Mouse (Mus musculus) CH12.LX (cell line): ENCODE results near the gene Zfp750.
A peak's percentile ranks its signal among the peaks of the same experiment; 100 is the strongest.

ENCODE experiments used
- CHD2 ChIP-seq: IDR thresholded peaks from 2 replicates; pipeline ENCODE4 v1.6.1; 2011; ENCODE audit warnings: low read length, improper control_type of control experiment
- CTCF ChIP-seq, 2 experiments: IDR thresholded peaks in 1 of 2; conservative IDR thresholded peaks in 1 of 2; 2 replicates each; pipeline ENCODE4 v1.5.1; 2011 to 2012; ENCODE audit warnings: low read depth in 2 of 2, low read length in 2 of 2, improper control_type of control experiment in 1 of 2, inconsistent platforms in 1 of 2, mild to moderate bottlenecking in 1 of 2, moderate library complexity in 1 of 2
- E2F4 ChIP-seq: IDR thresholded peaks from 2 replicates; pipeline ENCODE4 v1.6.1; 2011; ENCODE audit warnings: low read depth, low read length, improper control_type of control experiment; ENCODE audit not compliant: insufficient replicate concordance
- KAT2A ChIP-seq: IDR thresholded peaks from 2 replicates; pipeline ENCODE4 v1.6.1; 2012; ENCODE audit warnings: low read length, improper control_type of control experiment, inconsistent platforms; ENCODE audit not compliant: insufficient replicate concordance
- TCF12 ChIP-seq: IDR thresholded peaks from 2 replicates; pipeline ENCODE4 v1.6.1; 2014; ENCODE audit warnings: low read depth, mild to moderate bottlenecking, inconsistent platforms, low read length, improper control_type of control experiment
- USF1 ChIP-seq: IDR thresholded peaks from 2 replicates; pipeline ENCODE4 v1.6.1; 2014; ENCODE audit warnings: low read depth, mild to moderate bottlenecking, inconsistent platforms, low read length, improper control_type of control experiment
- ZKSCAN1 ChIP-seq: IDR thresholded peaks from 2 replicates; pipeline ENCODE4 v1.6.1; 2012; ENCODE audit warnings: low read depth, inconsistent platforms, low read length, improper control_type of control experiment, borderline replicate concordance
- ZMIZ1 ChIP-seq: IDR thresholded peaks from 2 replicates; pipeline ENCODE4 v1.6.1; 2012; ENCODE audit warnings: low read depth, mild to moderate bottlenecking, inconsistent platforms, low read length, improper control_type of control experiment

- TF ChIP-seq ZMIZ1 (no peak), CTCF (conservative IDR thresholded peaks at IDR 0.05 in 1 of 2, IDR thresholded peaks at IDR 0.05 in 1 of 2; ENCODE audit: low read depth in 2 of 2, low read length in 2 of 2) (peak; percentile 13 to 34; a peak in 2 of 4 replicates), ZKSCAN1 (no peak), CHD2 (no peak), TCF12 (no peak), USF1 (no peak), KAT2A (no peak), E2F4 (no peak)
Measured at GRCm38 (mm10) chr11:121560294-121560663, 41.1 kb upstream of the Zfp750 start.
